Mouse (Mus musculus) E14TG2a.4 (cell line): ENCODE results near the gene Phactr2.

Experiments
- H3K27me3 ChIP-seq: 2 replicates; pipeline ENCODE4 v1.6.1; 2014; ENCODE audit warnings: low read length, control low read depth; ENCODE audit not compliant: insufficient read depth
- H3K36me3 ChIP-seq: 2 replicates; pipeline ENCODE4 v1.6.1; 2014; ENCODE audit warnings: low read length, control low read depth; ENCODE audit not compliant: insufficient read depth
- H3K4me1 ChIP-seq: replicated peaks from 2 replicates; pipeline ENCODE4 v1.6.1; 2014; ENCODE audit warnings: low read depth, low read length, control low read depth
- H3K4me3 ChIP-seq: replicated peaks from 2 replicates; pipeline ENCODE4 v1.5.1; 2014; ENCODE audit warnings: mild to moderate bottlenecking, low read length
- H3K9me3 ChIP-seq: 2 replicates; pipeline ENCODE4 v1.6.1; 2014; ENCODE audit warnings: low read length, control low read depth
- CTCF ChIP-seq: conservative IDR thresholded peaks from 2 replicates; pipeline ENCODE4 v1.5.1; 2014; ENCODE audit warnings: low read length
- NANOG ChIP-seq: IDR thresholded peaks from 2 replicates; pipeline ENCODE4 v1.6.1; 2014; ENCODE audit warnings: borderline replicate concordance, low read length, mixed read lengths
- POU5F1 ChIP-seq: IDR thresholded peaks from 2 replicates; pipeline ENCODE4 v1.6.1; 2014; ENCODE audit warnings: low read length, borderline replicate concordance

Gene Phactr2

DNA sequence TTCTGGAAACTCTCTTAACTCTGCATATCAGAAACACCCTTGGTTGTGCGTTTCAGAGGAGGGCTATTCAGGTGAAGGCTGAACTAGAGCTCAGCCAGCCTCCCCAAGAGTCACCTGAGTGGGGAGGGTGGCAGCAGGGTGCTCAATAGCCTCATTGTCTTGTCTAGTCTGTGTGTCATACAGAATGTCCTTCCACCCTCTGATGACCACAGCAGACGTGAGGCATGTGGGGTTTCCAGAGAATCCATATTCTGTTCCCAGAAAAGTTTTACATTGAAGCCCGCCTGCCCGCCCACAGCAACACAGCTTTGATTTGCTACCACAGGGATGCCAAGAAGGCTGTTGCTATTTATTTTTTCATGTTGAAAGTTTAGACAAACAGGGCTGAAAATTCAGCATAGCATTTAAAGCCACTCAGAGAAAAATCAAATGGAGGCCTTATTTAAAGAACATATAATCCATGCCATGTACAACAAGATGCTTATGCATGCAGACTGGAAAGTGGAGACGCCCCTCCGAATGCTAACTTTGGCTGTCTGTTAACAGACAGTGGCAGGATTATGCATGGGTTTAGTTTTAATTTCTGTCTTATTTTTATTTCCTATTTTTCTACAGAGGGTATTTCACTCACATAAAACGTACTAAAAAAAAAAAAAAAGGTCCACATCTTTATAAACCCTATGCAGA lies 248.7 kb downstream of the Phactr2 start:
- TF ChIP-seq POU5F1 (no peak), NANOG (no peak), CTCF (no peak)
- Histone ChIP-seq H3K27me3 (no peaks in the 10 kb centered on the region), H3K36me3 (no peaks in the 10 kb centered on the region), H3K4me3 (no peak overlapping the region), H3K9me3 (no peaks in the 10 kb centered on the region), H3K4me1 (no peaks in the 10 kb centered on the region)

DNA sequence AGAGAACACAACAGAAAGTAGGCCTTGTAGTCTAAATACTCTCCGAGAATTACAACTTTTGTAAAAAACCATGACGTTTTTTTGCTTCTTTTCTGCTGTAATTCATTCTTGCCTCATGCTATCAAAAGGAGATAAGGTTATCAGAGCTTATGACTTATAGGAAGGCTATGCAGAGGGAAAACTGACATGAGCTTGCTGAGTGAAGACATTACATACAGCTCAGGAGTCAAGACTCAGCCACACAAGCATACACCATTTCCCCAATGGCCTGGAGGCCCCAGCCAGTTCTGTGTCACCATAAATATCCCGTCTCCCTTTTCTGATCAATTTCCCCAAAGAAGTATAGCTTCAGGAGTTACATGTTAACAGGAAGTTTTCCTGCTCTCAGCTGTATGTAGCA lies 252.1 kb downstream of the Phactr2 start:
- Histone ChIP-seq H3K27me3 (no peaks in the 10 kb centered on the region), H3K4me3 (no peak overlapping the region), H3K9me3 (no peaks in the 10 kb centered on the region), H3K4me1 (0 out of 2 replicates have a peak, but pooled peaks cover 5% of the 10 kb centered on the region), H3K36me3 (no peaks in the 10 kb centered on the region)
- TF ChIP-seq NANOG (no peak), CTCF (no peak), POU5F1 (no peak)

DNA sequence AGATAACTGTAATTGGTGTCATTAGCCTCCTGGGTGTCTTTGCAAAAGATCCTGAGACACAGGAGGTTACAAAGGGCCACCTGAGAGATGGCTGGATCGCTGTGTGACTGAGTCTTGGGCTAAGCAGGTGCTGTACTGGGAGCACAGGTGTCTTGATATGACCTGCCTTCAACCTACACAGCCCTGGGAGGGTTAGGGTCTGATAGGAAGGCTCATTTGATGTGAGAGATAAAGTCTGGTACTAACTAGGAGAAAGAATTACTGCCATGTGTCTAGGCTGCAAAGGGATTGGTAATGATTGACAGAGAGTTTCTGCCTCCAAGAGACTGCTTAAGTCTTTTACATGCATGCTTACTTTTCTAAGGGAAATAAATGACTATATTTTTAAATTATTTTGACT lies 254.2 kb downstream of the Phactr2 start:
- Histone ChIP-seq H3K9me3 (no peaks in the 10 kb centered on the region), H3K36me3 (no peaks in the 10 kb centered on the region), H3K27me3 (no peaks in the 10 kb centered on the region), H3K4me1 (0 out of 2 replicates have a peak, but pooled peaks cover 5% of the 10 kb centered on the region), H3K4me3 (no peak overlapping the region)
- TF ChIP-seq POU5F1 (no peak), CTCF (no peak), NANOG (no peak)

DNA sequence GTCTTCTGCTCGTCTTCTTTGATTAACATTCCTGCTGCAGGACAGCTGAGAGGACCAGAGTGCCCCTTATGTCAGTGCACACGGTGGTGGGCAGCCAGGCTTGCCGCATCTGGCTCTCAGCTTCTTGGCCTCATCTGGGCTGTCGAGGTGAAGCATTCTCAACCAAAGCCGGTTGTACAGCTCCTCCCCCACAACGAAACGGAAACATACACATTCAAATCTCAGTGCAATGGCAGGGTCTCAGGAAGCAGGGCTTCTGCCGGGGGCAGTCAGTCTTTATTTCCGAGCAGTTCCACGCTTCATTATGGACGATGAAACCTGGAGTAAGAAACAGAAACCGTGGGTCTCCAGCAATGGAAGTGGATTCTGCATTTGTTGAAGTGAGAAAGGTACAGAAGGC lies 260.3 kb downstream of the Phactr2 start:
- no peak for TF ChIP-seq CTCF
- H3K36me3 ChIP-seq: no peaks in the 10 kb centered on the region
- H3K4me1 ChIP-seq: no peaks in the 10 kb centered on the region

DNA sequence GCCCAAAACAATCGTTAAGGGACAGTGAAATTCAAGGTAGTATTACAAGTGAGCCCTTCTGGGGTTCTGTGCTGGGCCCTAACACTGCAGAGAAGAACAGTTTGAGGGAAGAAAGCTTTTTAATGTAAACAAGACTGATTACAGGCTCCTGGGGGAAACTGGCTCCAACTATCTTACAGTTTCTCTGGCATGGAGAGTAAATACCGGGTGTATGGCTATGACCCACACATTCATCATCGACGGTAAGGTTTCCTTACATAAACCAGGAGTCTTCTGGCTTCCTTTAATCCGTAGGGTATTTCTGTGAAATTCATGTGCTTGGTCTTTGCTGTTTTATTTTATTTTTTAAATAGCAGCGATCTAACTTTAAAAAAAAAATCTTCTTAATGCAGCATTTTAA lies 261.4 kb downstream of the Phactr2 start:
- TF ChIP-seq NANOG (no peak), CTCF (no peak), POU5F1 (no peak)
- Histone ChIP-seq H3K27me3 (no peaks in the 10 kb centered on the region), H3K4me3 (no peak overlapping the region), H3K36me3 (no peaks in the 10 kb centered on the region), H3K9me3 (no peaks in the 10 kb centered on the region), H3K4me1 (no peaks in the 10 kb centered on the region)

More for the DNA sequence above, 260.3 kb downstream of the Phactr2 start:
- Histone ChIP-seq H3K4me3 (no peak overlapping the region), H3K9me3 (no peaks in the 10 kb centered on the region), H3K27me3 (no peaks in the 10 kb centered on the region)

DNA sequence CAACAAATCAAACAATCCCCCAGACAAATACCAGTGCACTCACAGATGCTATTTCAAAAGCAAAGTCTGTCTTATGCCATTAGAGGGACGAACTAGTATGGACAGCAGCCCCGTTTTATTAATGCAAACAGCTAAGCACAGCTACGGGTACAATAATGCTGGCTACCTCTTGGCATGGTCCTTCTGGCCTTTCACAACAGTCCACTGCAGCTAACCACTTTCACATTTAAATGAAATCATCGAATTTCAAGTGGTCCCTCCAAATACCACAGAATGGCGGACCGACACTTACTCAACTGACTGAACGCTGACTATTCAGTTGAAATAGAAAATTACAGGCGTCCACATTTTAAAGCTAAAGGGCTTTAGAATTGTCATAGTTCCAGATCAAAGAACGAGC lies 261.9 kb downstream of the Phactr2 start:
- no peaks in the 10 kb centered on the region for H3K27me3 ChIP-seq
- H3K4me1 ChIP-seq: no peaks in the 10 kb centered on the region
- no peaks in the 10 kb centered on the region for H3K9me3 ChIP-seq
- H3K4me3 ChIP-seq: no peak overlapping the region
- no peaks in the 10 kb centered on the region for H3K36me3 ChIP-seq
- TF ChIP-seq NANOG (no peak), CTCF (no peak), POU5F1 (no peak)

DNA sequence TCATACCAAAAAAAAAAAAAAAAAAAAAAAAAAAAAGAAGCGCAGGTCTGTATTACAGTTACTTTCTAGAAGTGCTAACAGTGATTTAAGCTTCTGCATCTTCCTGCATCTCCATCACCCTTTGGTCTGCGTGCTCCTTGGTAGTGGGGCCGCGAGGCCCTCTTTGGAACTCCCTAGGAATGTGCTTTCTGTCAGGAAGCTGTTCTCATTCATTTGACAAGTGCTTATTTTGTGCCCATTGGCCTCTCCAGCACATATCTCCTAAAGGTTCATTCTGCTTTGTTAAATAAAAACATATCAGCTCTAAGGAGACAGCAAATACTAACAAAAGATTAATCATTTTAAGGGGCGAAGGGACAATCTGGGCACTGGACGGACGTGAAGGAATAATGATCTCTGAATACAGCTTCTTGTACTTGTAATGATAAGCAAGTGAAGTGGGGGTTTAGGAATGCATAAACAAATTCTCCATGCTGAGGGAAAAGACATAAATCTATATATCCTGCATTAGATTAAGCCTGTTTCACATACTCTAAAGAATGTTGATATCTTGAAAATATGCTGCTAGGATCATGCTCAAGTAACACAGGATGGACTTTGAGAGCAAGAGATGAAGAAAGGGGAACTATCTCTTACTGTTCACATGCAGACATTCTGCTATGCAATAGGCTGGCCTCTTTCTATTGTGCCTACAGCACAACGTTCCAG lies 264.1 kb downstream of the Phactr2 start:
- Histone ChIP-seq H3K9me3 (no peaks in the 10 kb centered on the region), H3K36me3 (no peaks in the 10 kb centered on the region), H3K4me1 (no peaks in the 10 kb centered on the region), H3K4me3 (no peak overlapping the region), H3K27me3 (no peaks in the 10 kb centered on the region)
- TF ChIP-seq NANOG (no peak), POU5F1 (no peak), CTCF (no peak)

DNA sequence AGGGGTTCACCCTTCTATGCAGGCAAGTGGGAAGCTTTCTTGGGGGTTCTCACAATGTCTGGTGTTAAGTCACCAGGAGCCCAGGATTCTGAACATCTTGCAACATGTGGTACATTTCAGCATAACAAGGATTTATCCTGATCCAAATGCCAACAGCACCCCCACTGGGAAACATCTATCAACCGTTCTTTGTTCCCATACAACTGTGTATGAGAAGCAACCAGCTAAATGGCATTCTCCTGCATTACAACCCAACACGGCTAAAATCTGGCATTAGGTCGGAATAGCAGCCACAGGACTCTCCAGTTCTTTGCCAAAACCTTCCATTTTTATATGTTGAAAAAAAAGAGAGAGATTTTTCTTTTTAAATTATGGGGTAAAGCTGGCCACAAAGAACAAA lies 264.7 kb downstream of the Phactr2 start:
- Histone ChIP-seq H3K4me1 (no peaks in the 10 kb centered on the region), H3K27me3 (no peaks in the 10 kb centered on the region), H3K4me3 (no peak overlapping the region), H3K36me3 (no peaks in the 10 kb centered on the region), H3K9me3 (no peaks in the 10 kb centered on the region)
- TF ChIP-seq POU5F1 (no peak), CTCF (no peak), NANOG (no peak)

DNA sequence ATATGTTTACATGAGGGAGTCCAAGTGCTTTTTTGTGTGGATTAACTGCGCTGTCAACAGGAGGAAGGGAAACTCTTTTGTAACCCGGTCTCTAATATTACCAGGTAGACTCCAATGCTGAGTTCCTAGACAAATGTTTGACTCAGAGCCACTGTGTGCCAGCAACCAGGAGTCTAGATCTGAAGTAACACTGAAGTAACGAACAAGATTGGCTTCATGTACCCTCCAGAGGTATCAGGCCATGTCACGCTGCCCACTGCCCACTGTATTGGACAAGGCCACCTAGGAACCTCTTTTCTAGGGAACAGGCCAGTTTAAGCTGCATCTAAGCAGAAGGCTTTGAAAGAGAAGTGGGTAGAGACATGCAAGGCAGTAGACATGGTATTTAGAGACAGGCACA lies 265.2 kb downstream of the Phactr2 start:
- H3K27me3 ChIP-seq: no peaks in the 10 kb centered on the region
- no peak for TF ChIP-seq CTCF
- TF ChIP-seq NANOG: no peak
- no peak for TF ChIP-seq POU5F1
- H3K4me3 ChIP-seq: no peak overlapping the region
- H3K9me3 ChIP-seq: no peaks in the 10 kb centered on the region
- H3K36me3 ChIP-seq: no peaks in the 10 kb centered on the region
- H3K4me1 ChIP-seq: no peaks in the 10 kb centered on the region
